Mouse (Mus musculus): ENCODE results near the gene Sept7. TPM values are rescaled to one million over a fixed set of nuclear protein-coding genes. Genes with fewer than 3 reads are reported as not detected.
"Not testable (repeated sequence)": the region's sequence is repeated elsewhere in the genome, so short reads cannot be mapped to it uniquely, and the experiment has no call there.

Sept7 gene
- total and polyA plus RNA-seq, 3 experiments = 12.9 to 352 (median 230) TPM

- TF ChIP-seq TAL1 (conservative IDR thresholded peaks at IDR 0.05; ENCODE audit: low read depth, low read length) (no peak), GATA1 (IDR thresholded peaks at IDR 0.05; ENCODE audit: borderline replicate concordance, low read length) (no peak), GATA2 (IDR thresholded peaks at IDR 0.05; ENCODE audit: borderline replicate concordance, low read depth, low read length) (no peak), CTCF (IDR thresholded peaks at IDR 0.05; ENCODE audit: low read depth, low read length) (no peak), POLR2AphosphoS5 (IDR thresholded peaks at IDR 0.05; ENCODE audit: insufficient replicate concordance, low read depth, low read length) (no peak)
- Histone ChIP-seq H3K4me1 (ENCODE audit: insufficient read depth, low read depth, low read length) (no peaks in the 10 kb centered on the region), H3K27me3 (ENCODE audit: insufficient read depth, low read length) (peaks cover 2% of the 10 kb centered on the region; the same call in 1 of the 2 replicates), H3K4me3 (ENCODE audit: low read depth, low read length) (no peak overlapping the region), H3K36me3 (replicated peaks) (peaks cover 23% of the 10 kb centered on the region), H3K9me3 (replicated peaks) (no peaks in the 10 kb centered on the region)
- ATAC-seq (ENCODE audit: extremely low read depth, insufficient number of reproducible peaks, low FRiP score, poor library complexity, severe bottlenecking) = no peak
- no peak for DNase-seq (ENCODE audit: low spot score)
These were observed 65.7 kb downstream of the Sept7 start for GRCm38 (mm10) chr9:25317827-25318505.

GRCm38 (mm10) chr9:25319676-25320075, 67.4 kb downstream of the Sept7 start:
- not testable (repeated sequence) for DNase-seq (ENCODE audit: low spot score); ATAC-seq (ENCODE audit: extremely low read depth, insufficient number of reproducible peaks, low FRiP score, poor library complexity, severe bottlenecking)

GRCm38 (mm10) chr9:25327727-25328370, 75.6 kb downstream of the Sept7 start:
- Histone ChIP-seq H3K36me3 (replicated peaks) (no peaks in the 10 kb centered on the region), H3K4me1 (ENCODE audit: insufficient read depth, low read depth, low read length) (no peaks in the 10 kb centered on the region), H3K27me3 (ENCODE audit: insufficient read depth, low read length) (peaks cover 4% of the 10 kb centered on the region; the same call in 1 of the 2 replicates), H3K9me3 (replicated peaks) (no peaks in the 10 kb centered on the region), H3K4me3 (ENCODE audit: low read depth, low read length) (no peak overlapping the region)
- ATAC-seq (ENCODE audit: extremely low read depth, insufficient number of reproducible peaks, low FRiP score, poor library complexity, severe bottlenecking) (no peak), DNase-seq (ENCODE audit: low spot score) (no peak)
- TF ChIP-seq CTCF (IDR thresholded peaks at IDR 0.05; ENCODE audit: low read depth, low read length) = no peak
- TF ChIP-seq GATA1 (IDR thresholded peaks at IDR 0.05; ENCODE audit: borderline replicate concordance, low read length) = no peak
- no peak for TF ChIP-seq GATA2 (IDR thresholded peaks at IDR 0.05; ENCODE audit: borderline replicate concordance, low read depth, low read length)
- no peak for TF ChIP-seq POLR2AphosphoS5 (IDR thresholded peaks at IDR 0.05; ENCODE audit: insufficient replicate concordance, low read depth, low read length)
- no peak for TF ChIP-seq TAL1 (conservative IDR thresholded peaks at IDR 0.05; ENCODE audit: low read depth, low read length)

More at GRCm38 (mm10) chr9:25319676-25320075, 67.4 kb downstream of the Sept7 start:
- not testable (repeated sequence) for H3K4me1 ChIP-seq (ENCODE audit: insufficient read depth, low read depth, low read length); H3K4me3 ChIP-seq (ENCODE audit: low read depth, low read length); H3K27me3 ChIP-seq (ENCODE audit: insufficient read depth, low read length); H3K9me3 ChIP-seq (replicated peaks); H3K36me3 ChIP-seq (replicated peaks)

GRCm38 (mm10) chr9:25328946-25329723, 76.9 kb downstream of the Sept7 start:
- DNase-seq (ENCODE audit: low spot score) = no peak

GRCm38 (mm10) chr9:25337436-25338198, 85.4 kb downstream of the Sept7 start:
- Histone ChIP-seq H3K4me1 (ENCODE audit: insufficient read depth, low read depth, low read length) (no peaks in the 10 kb centered on the region), H3K36me3 (replicated peaks) (no peaks in the 10 kb centered on the region), H3K4me3 (ENCODE audit: low read depth, low read length) (no peak overlapping the region), H3K27me3 (ENCODE audit: insufficient read depth, low read length) (peaks cover 8% of the 10 kb centered on the region; the same call in 1 of the 2 replicates), H3K9me3 (replicated peaks) (no peaks in the 10 kb centered on the region)
- ATAC-seq (ENCODE audit: extremely low read depth, insufficient number of reproducible peaks, low FRiP score, poor library complexity, severe bottlenecking) (no peak), DNase-seq (ENCODE audit: low spot score) (no peak)
- TF ChIP-seq GATA1 (IDR thresholded peaks at IDR 0.05; ENCODE audit: borderline replicate concordance, low read length) = no peak

More at GRCm38 (mm10) chr9:25328946-25329723, 76.9 kb downstream of the Sept7 start:
- no peaks in the 10 kb centered on the region for H3K36me3 ChIP-seq (replicated peaks)
- no peak for ATAC-seq (ENCODE audit: extremely low read depth, insufficient number of reproducible peaks, low FRiP score, poor library complexity, severe bottlenecking)
- no peak for TF ChIP-seq POLR2AphosphoS5 (IDR thresholded peaks at IDR 0.05; ENCODE audit: insufficient replicate concordance, low read depth, low read length)
- no peak for TF ChIP-seq TAL1 (conservative IDR thresholded peaks at IDR 0.05; ENCODE audit: low read depth, low read length)
- no peak for TF ChIP-seq GATA2 (IDR thresholded peaks at IDR 0.05; ENCODE audit: borderline replicate concordance, low read depth, low read length)
- TF ChIP-seq CTCF (IDR thresholded peaks at IDR 0.05; ENCODE audit: low read depth, low read length) = no peak
- no peak for TF ChIP-seq GATA1 (IDR thresholded peaks at IDR 0.05; ENCODE audit: borderline replicate concordance, low read length)
- H3K9me3 ChIP-seq (replicated peaks) = no peaks in the 10 kb centered on the region
- H3K4me1 ChIP-seq (ENCODE audit: insufficient read depth, low read depth, low read length) = no peaks in the 10 kb centered on the region
- H3K4me3 ChIP-seq (ENCODE audit: low read depth, low read length) = no peak overlapping the region
- peaks cover 4% of the 10 kb centered on the region; the same call in 1 of the 2 replicates for H3K27me3 ChIP-seq (ENCODE audit: insufficient read depth, low read length)

- DNase-seq (ENCODE audit: low spot score) (no peak), ATAC-seq (ENCODE audit: extremely low read depth, insufficient number of reproducible peaks, low FRiP score, poor library complexity, severe bottlenecking) (no peak)
- Histone ChIP-seq H3K27me3 (ENCODE audit: insufficient read depth, low read length) (peaks cover 4% of the 10 kb centered on the region; the same call in 1 of the 2 replicates), H3K9me3 (replicated peaks) (no peaks in the 10 kb centered on the region), H3K4me3 (ENCODE audit: low read depth, low read length) (no peak overlapping the region), H3K36me3 (replicated peaks) (no peaks in the 10 kb centered on the region), H3K4me1 (ENCODE audit: insufficient read depth, low read depth, low read length) (no peaks in the 10 kb centered on the region)
- TF ChIP-seq TAL1 (conservative IDR thresholded peaks at IDR 0.05; ENCODE audit: low read depth, low read length) (no peak), GATA2 (IDR thresholded peaks at IDR 0.05; ENCODE audit: borderline replicate concordance, low read depth, low read length) (no peak), GATA1 (IDR thresholded peaks at IDR 0.05; ENCODE audit: borderline replicate concordance, low read length) (no peak), POLR2AphosphoS5 (IDR thresholded peaks at IDR 0.05; ENCODE audit: insufficient replicate concordance, low read depth, low read length) (no peak), CTCF (IDR thresholded peaks at IDR 0.05; ENCODE audit: low read depth, low read length) (no peak)
These were observed 88.2 kb downstream of the Sept7 start for GRCm38 (mm10) chr9:25340412-25340811.

All from G1E (cell line).